Mouse (Mus musculus): Measurements from ENCODE around the gene Tll2.

The Tll2 gene

GRCm38 (mm10) chr19:41206811-41207344 is at the start of gene Tll2:
Gene Tll2 (minus strand): TSS chr19:41206835.
- DNase-seq (ENCODE audit: low read depth) = peak; percentile 28

DNA sequence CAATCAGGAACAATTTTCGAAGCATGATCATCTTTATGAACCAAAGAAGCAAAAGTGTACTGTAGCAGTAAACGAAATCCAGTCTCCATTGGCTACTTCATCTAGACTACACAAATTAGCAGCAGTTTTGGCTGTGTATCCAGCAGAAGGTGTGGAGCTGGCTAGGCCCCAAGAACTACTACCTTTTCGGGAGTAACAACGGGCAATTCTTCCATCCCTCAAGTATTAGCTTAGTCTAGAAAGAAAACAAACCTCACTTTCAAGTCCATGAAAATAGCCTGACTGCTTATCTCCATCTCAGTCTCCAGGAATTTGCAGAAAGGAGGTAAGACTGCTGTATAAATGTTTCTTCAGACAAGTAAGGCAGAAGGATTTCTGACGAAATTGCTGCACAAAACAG is 47.9 kb upstream of the Tll2 start:
- no peak for DNase-seq (ENCODE audit: low read depth)

GRCm38 (mm10) chr19:41248968-41249367 is 42.3 kb upstream of the Tll2 start:
- DNase-seq (ENCODE audit: low read depth) = no peak

DNA sequence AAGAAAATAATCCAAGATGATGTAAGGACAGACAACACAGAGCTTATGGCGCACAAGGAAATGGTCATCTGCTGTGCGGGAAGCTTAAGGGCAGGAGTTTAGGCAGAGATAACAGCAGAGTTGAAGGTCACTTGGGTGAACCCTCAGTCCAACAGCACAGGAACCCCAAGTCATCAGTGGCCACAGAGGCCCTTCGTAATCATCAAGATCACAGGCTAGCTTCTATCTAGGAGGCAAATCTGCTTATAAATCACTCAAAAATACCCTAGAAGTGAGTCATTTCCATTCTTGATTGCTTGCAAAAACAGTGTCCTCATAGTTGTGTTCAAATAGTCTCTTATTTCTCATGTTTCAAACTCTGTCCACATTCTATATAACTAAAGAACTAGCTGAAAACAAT is 41.6 kb upstream of the Tll2 start:
- DNase-seq (ENCODE audit: low read depth) = no peak

- DNase-seq (ENCODE audit: low read depth) = no peak
Measured at GRCm38 (mm10) chr19:41246271-41246670, 39.6 kb upstream of the Tll2 start.

GRCm38 (mm10) chr19:41244581-41244980 is 37.9 kb upstream of the Tll2 start:
- DNase-seq (ENCODE audit: low read depth) = peak; percentile 68

GRCm38 (mm10) chr19:41241997-41242396 is 35.4 kb upstream of the Tll2 start:
- no peak for DNase-seq (ENCODE audit: low read depth)

DNA sequence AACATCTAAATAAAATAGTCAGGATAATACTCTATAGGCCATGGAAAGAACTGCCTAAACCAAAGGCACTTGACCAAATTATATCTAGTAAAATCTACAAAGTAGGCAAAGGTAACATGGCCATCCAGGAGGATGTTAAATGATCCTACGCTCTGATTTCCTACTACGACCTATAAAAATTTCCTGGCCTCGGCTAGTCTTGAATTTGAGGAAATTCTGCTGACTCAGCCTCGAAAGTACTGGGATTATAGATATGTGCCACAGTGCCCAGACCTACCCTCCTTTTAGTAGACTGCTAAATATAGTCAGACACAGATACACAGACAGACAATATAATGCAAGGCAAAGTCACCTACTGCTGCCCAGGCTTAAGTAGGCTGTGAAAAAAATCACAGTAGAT is 27.1 kb upstream of the Tll2 start:
- DNase-seq (ENCODE audit: low read depth) = no peak

- DNase-seq (ENCODE audit: low read depth) = no peak
Measured at GRCm38 (mm10) chr19:41208326-41208725, 1.7 kb upstream of the Tll2 start.

DNA sequence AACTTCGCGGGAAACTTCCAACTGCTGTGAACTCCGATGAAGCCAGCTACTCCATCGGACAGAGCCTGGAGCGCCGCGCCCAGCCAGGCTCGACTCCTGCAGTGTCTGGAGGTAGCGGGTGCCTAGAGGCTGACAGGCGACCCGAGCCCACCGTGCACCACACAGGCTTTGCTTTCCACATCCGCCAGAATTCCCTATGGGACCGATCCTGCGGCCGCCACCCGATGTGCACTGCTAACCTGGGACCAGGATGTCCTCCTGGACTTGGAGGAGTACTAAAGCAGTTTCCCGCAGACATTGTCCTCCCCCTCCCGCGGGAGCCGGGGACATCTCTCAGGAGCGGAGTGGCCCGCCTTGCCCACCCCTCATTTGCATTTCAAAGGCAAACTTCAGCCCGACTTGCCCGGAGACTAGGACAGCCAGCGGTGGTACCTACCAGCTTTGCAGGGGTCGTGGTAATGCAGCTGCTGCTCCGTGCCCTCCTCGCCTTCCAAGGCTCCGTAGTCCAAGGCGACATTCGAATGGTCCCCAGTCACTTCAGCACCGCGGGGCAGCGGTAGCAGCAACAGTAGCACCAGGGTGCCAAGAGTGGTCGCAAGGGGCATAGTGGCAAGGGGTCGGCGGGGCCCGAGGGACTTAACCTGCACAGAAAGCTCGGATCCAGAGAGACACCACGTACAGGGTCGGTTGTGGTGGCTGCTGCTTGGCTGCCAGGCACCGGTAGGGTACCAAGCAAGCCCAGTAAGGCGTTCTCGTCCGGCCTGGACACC is 409 bp downstream of the Tll2 start:
- no peak for DNase-seq (ENCODE audit: low read depth)

- no peak for DNase-seq (ENCODE audit: low read depth)
Measured at GRCm38 (mm10) chr19:41204159-41205081, 2.2 kb downstream of the Tll2 start.

DNA sequence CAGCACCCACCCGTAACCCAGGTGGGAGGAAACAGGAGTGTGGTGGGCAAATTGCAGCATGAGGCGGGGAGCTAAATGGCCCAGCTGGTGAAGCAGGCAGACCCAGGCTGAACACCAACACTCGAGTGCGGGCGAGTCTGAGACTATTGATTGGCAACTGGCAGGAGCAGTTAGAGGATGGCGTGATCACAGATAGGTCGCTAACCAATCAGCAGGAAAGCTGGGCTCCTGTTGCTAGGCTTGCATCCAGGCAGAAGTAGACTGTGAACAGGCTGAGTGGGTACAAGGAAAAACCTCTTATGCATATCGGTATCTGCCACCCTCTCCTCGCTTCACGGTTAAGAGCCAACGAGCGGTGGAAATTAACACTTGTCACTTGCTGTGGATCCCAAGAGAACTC is 9.0 kb downstream of the Tll2 start:
- no peak for DNase-seq (ENCODE audit: low read depth)

- no peak for DNase-seq (ENCODE audit: low read depth)
Measured at GRCm38 (mm10) chr19:41193379-41193778, 13.3 kb downstream of the Tll2 start.

DNA sequence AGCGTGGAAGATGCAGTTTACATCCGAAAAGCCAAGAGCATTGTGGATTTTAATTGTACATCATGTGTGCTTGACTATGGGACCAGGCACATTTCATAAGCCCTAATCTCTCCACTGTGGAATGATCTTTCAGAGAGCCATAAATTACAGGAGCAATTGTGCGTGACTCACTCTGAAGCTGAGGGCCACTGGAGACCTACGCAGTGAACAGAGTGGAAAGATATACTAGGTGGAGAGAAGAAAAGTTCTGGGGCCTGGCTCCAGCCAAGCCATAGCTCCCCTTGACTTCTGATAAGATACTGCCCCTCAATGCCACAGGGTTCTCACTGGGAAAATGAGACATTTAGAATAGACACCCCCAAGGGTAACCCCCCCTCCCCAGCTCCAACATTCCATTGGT is 13.7 kb downstream of the Tll2 start:
- DNase-seq (ENCODE audit: low read depth) = no peak

DNA sequence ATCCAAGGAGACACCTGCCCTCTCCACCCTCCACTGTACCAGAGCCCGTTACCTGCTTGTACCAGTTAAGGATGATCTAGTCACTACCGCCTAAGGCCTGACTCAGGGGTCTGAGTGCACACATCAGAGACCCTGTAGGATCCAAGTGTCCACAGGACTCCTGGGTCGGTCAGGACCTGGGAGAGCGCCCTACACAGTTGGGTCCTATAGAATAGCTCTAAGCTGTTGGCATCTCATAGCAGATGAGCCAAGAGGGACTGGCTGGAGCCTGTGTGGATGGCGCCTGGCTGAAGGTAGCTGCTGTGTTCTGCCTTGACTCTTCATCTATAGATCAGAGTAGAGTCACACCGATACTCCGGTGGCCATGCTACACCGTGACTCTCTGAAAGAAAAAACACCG is 14.9 kb downstream of the Tll2 start:
- DNase-seq (ENCODE audit: low read depth) = no peak

DNA sequence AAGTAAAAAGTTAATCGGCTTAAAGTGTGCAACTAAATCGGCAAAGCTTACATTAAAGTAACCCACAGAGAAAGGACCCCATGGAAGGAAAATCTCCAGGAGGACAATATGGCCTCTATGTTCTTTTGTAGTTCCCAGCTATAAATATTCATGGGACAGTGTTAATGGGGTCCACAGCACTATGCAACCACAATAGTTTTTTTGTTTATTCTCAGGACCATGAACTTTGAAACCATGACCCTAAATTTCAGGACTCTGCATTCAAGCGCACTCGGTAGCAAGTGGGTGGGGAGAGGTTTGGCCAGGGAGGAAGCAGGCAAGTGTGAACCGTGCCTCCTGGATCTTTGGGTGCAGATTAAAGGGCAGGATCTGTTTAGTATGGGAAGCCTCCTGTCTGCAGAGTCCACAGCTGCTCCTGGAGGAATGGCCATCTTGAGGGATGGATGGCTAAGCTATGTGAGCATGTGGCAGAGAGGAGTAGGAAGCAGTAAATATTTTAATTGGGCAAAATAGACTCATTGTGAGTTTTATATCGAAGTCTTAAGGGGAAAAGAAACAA is 15.7 kb downstream of the Tll2 start:
- DNase-seq (ENCODE audit: low read depth) = no peak

GRCm38 (mm10) chr19:41177331-41177730 is 29.3 kb downstream of the Tll2 start:
- no peak for DNase-seq (ENCODE audit: low read depth)

DNA sequence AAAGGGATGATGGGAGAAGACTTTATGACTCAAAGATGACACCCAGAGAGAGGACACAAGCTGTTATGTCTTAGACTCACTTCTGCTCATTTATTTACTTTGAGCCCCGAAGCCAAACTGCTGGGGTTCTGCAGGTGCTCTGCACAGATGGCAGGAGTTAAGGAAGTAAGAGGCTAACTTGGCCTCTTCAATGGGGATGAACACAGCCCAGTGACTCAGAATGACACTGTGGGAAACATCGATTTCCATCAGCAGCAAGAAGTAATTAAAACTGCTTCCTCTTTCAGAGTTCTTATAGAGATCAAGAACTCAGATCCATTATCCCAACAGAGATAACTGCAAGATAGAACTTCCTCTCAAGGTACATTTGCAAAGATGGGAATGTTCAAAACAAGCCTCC is 29.8 kb downstream of the Tll2 start:
- no peak for DNase-seq (ENCODE audit: low read depth)

DNA sequence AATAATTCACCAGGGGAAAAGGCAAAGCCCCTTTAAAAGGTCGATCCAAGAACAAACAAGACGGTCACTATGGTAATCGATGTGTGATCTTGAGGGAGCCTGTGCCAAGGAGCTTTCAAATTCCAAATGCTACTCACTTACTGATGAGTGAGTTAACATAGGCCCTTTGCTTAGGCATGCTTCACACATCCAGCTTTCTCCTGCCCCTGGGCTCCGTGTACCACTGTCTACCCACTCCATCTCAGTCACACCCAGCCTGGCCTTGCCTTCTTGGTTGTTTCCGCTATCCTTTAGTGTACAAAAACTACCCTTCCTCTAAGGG is 40.8 kb downstream of the Tll2 start:
- no peak for DNase-seq (ENCODE audit: low read depth)

- DNase-seq (ENCODE audit: low read depth) = no peak
Measured at GRCm38 (mm10) chr19:41165144-41165913, 41.3 kb downstream of the Tll2 start.

DNA sequence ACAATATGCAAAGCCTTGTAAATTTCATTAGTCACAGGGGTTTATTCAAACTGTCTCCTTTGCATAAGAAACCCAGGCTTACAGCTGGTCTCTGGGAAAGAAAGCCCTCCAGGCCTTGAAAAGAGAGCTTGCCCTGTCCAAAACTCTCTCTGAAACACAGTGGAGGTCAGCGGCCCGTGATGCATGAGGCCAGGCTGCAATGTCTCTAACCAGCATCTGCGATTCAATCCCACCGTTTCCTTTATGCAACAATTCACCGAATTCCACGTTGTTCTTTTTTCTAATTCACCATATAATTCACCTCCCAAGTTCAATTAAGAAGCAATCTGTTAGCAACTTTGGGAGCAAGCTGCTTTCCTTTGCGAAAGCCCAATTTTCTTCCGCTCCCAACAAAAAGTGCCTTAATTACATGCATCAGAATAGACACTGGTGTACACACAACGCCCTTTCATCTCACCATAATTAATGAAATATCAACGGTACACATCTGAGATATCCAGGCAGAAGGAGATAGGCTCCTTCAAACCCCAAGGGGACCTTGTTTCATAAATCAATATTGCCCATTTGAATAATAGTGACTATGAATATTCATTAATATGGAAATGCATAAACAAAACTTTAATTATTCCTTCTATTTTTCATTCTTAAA is 42.1 kb downstream of the Tll2 start:
- no peak for DNase-seq (ENCODE audit: low read depth)

GRCm38 (mm10) chr19:41160388-41160787 is 46.2 kb downstream of the Tll2 start:
- DNase-seq (ENCODE audit: low read depth) = no peak

All from naive thymus-derived CD4-positive, alpha-beta T cell, adult 2 months (primary cell).